Mouse (Mus musculus): ENCODE measurements around the gene Fbxo22.
"Not testable (repeated sequence)": the region's sequence is repeated elsewhere in the genome, so short reads cannot be mapped to it uniquely, and the experiment has no call there.

Gene Fbxo22

GRCm38 (mm10) chr9:55208790-55209481 lies at the start of gene Fbxo22:
Gene Fbxo22, plus strand, starts transcription at chr9:55208925.
- peak; percentile 87 for DNase-seq

GRCm38 (mm10) chr9:55170655-55171412 lies 37.9 kb upstream of the Fbxo22 start:
- no peak for DNase-seq

GRCm38 (mm10) chr9:55172195-55172685 lies 36.5 kb upstream of the Fbxo22 start:
- no peak for DNase-seq

- DNase-seq: no peak
Measured at GRCm38 (mm10) chr9:55174235-55174634, 34.5 kb upstream of the Fbxo22 start.

GRCm38 (mm10) chr9:55195876-55196275 lies 12.8 kb upstream of the Fbxo22 start:
- no peak for DNase-seq

- no peak for DNase-seq
Measured at GRCm38 (mm10) chr9:55198260-55198659, 10.5 kb upstream of the Fbxo22 start.

GRCm38 (mm10) chr9:55199348-55199747 lies 9.4 kb upstream of the Fbxo22 start:
- no peak for DNase-seq

- DNase-seq: no peak
Measured at GRCm38 (mm10) chr9:55208458-55208789, 301 bp upstream of the Fbxo22 start.

- DNase-seq: no peak
Measured at GRCm38 (mm10) chr9:55211611-55212010, 2.9 kb downstream of the Fbxo22 start.

- no peak for DNase-seq
Measured at GRCm38 (mm10) chr9:55213396-55213795, 4.7 kb downstream of the Fbxo22 start.

- DNase-seq: no peak
Measured at GRCm38 (mm10) chr9:55215056-55215455, 6.3 kb downstream of the Fbxo22 start.

GRCm38 (mm10) chr9:55215648-55216047 lies 6.9 kb downstream of the Fbxo22 start:
- no peak for DNase-seq

GRCm38 (mm10) chr9:55216078-55216477 lies 7.4 kb downstream of the Fbxo22 start:
- DNase-seq: no peak

- DNase-seq: no peak
Measured at GRCm38 (mm10) chr9:55217381-55217780, 8.7 kb downstream of the Fbxo22 start.

- no peak for DNase-seq
Measured at GRCm38 (mm10) chr9:55225165-55225737, 16.5 kb downstream of the Fbxo22 start.

- peak; percentile 40 for DNase-seq
Measured at GRCm38 (mm10) chr9:55226251-55226650, 17.5 kb downstream of the Fbxo22 start.

GRCm38 (mm10) chr9:55228149-55228548 lies 19.4 kb downstream of the Fbxo22 start:
- DNase-seq: no peak

- DNase-seq: no peak
Measured at GRCm38 (mm10) chr9:55229010-55229409, 20.3 kb downstream of the Fbxo22 start.

- DNase-seq: no peak
Measured at GRCm38 (mm10) chr9:55231544-55231943, 22.8 kb downstream of the Fbxo22 start.

GRCm38 (mm10) chr9:55232110-55232509 lies 23.4 kb downstream of the Fbxo22 start:
- no peak for DNase-seq

- no peak for DNase-seq
Measured at GRCm38 (mm10) chr9:55232586-55232985, 23.9 kb downstream of the Fbxo22 start.

- DNase-seq: not testable (repeated sequence)
Measured at GRCm38 (mm10) chr9:55233076-55233475, 24.4 kb downstream of the Fbxo22 start.

- no peak for DNase-seq
Measured at GRCm38 (mm10) chr9:55236235-55237165, 27.8 kb downstream of the Fbxo22 start.

Measured in right cerebral cortex, postnatal 14 days (tissue).